Mouse (Mus musculus): ENCODE data around the gene Gm10197. TPM values are rescaled to one million over a fixed set of nuclear protein-coding genes. Genes with fewer than 3 reads are reported as not detected.

Gm10197 gene
- polyA plus RNA-seq, 1 experiment from 2014 or later: not detected

- no peaks in the 10 kb centered on the region for H3K4me1 ChIP-seq (ENCODE audit: control insufficient read depth, insufficient read depth, low read length)
- WGBS: 96% methylated on average over 9 of the region's 9 CpGs
- no peak for ATAC-seq (replicated peaks; ENCODE audit: insufficient number of reproducible peaks, low FRiP score, low TSS enrichment, low read depth)
- H3K36me3 ChIP-seq (replicated peaks; ENCODE audit: control insufficient read depth, insufficient read depth, low read depth, low read length): no peaks in the 10 kb centered on the region; the same call in none of the 2 replicates
- H3K9me3 ChIP-seq (replicated peaks; ENCODE audit: control insufficient read depth, low read length): no peaks in the 10 kb centered on the region
- H3K4me3 ChIP-seq (ENCODE audit: low read depth, low read length): no peak overlapping the region
- no peak overlapping the region for H3K4me2 ChIP-seq (ENCODE audit: low read depth, low read length)
- H3K27ac ChIP-seq (replicated peaks; ENCODE audit: low read depth, low read length): no peak overlapping the region
- H3K27me3 ChIP-seq (ENCODE audit: control insufficient read depth, insufficient read depth, low read length): no peaks in the 10 kb centered on the region
- no peak for DNase-seq (ENCODE audit: low spot score)
- H3K9ac ChIP-seq (replicated peaks; ENCODE audit: low read length): no peak overlapping the region
Measured at GRCm38 (mm10) chr19:53375816-53376215, 4.2 kb upstream of the Gm10197 start.

DNA sequence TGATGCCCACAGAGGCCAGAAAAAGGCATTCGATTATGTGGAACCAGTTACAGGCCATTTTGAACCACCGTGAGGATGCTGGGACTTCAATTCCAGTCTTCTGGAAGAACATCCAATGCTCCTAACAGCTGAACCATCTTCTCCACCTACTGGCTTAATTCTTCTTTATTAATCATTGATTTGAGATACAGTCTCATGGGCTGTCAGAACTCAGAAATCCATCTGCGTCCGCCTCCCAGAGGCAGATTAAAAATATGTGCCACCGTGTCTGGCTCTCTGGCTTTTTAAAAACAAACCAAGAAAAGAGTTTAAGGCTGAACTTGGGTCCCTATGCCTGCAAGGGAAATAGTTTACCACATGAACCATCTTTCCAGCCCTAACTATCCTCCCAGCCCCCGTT lies 3.7 kb upstream of the Gm10197 start:
- Histone ChIP-seq H3K4me2 (ENCODE audit: low read depth, low read length) (no peak overlapping the region), H3K27me3 (ENCODE audit: control insufficient read depth, insufficient read depth, low read length) (no peaks in the 10 kb centered on the region), H3K36me3 (replicated peaks; ENCODE audit: control insufficient read depth, insufficient read depth, low read depth, low read length) (no peaks in the 10 kb centered on the region; the same call in none of the 2 replicates), H3K4me1 (ENCODE audit: control insufficient read depth, insufficient read depth, low read length) (no peaks in the 10 kb centered on the region), H3K9ac (replicated peaks; ENCODE audit: low read length) (no peak overlapping the region), H3K9me3 (replicated peaks; ENCODE audit: control insufficient read depth, low read length) (no peaks in the 10 kb centered on the region), H3K4me3 (ENCODE audit: low read depth, low read length) (no peak overlapping the region), H3K27ac (replicated peaks; ENCODE audit: low read depth, low read length) (no peak overlapping the region)
- 93% methylated on average over 6 of the region's 6 CpGs for WGBS
- DNase-seq (ENCODE audit: low spot score) (no peak), ATAC-seq (replicated peaks; ENCODE audit: insufficient number of reproducible peaks, low FRiP score, low TSS enrichment, low read depth) (no peak)

- Histone ChIP-seq H3K9me3 (replicated peaks; ENCODE audit: control insufficient read depth, low read length) (no peaks in the 10 kb centered on the region), H3K27ac (replicated peaks; ENCODE audit: low read depth, low read length) (no peak overlapping the region), H3K4me1 (ENCODE audit: control insufficient read depth, insufficient read depth, low read length) (no peaks in the 10 kb centered on the region), H3K4me2 (ENCODE audit: low read depth, low read length) (no peak overlapping the region), H3K27me3 (ENCODE audit: control insufficient read depth, insufficient read depth, low read length) (no peaks in the 10 kb centered on the region), H3K9ac (replicated peaks; ENCODE audit: low read length) (no peak overlapping the region), H3K36me3 (replicated peaks; ENCODE audit: control insufficient read depth, insufficient read depth, low read depth, low read length) (no peaks in the 10 kb centered on the region; the same call in 1 of the 2 replicates), H3K4me3 (ENCODE audit: low read depth, low read length) (no peak overlapping the region)
- no peak for DNase-seq (ENCODE audit: low spot score)
- no peak for ATAC-seq (replicated peaks; ENCODE audit: insufficient number of reproducible peaks, low FRiP score, low TSS enrichment, low read depth)
- 81% methylated on average over 2 of the region's 2 CpGs for WGBS
Measured at GRCm38 (mm10) chr19:53373570-53373969, 2.0 kb upstream of the Gm10197 start.

- 73% methylated on average over 15 of the region's 15 CpGs for WGBS
- ATAC-seq (replicated peaks; ENCODE audit: insufficient number of reproducible peaks, low FRiP score, low TSS enrichment, low read depth) (no peak), DNase-seq (ENCODE audit: low spot score) (no peak)
- H3K4me3 ChIP-seq (ENCODE audit: low read depth, low read length): no peak overlapping the region
- H3K27ac ChIP-seq (replicated peaks; ENCODE audit: low read depth, low read length): no peak overlapping the region
- H3K9me3 ChIP-seq (replicated peaks; ENCODE audit: control insufficient read depth, low read length): no peaks in the 10 kb centered on the region
- no peaks in the 10 kb centered on the region for H3K27me3 ChIP-seq (ENCODE audit: control insufficient read depth, insufficient read depth, low read length)
- H3K4me1 ChIP-seq (ENCODE audit: control insufficient read depth, insufficient read depth, low read length): no peaks in the 10 kb centered on the region
- H3K4me2 ChIP-seq (ENCODE audit: low read depth, low read length): no peak overlapping the region
- no peak overlapping the region for H3K9ac ChIP-seq (replicated peaks; ENCODE audit: low read length)
- H3K36me3 ChIP-seq (replicated peaks; ENCODE audit: control insufficient read depth, insufficient read depth, low read depth, low read length): no peaks in the 10 kb centered on the region
Measured at GRCm38 (mm10) chr19:53370233-53370632, 1.3 kb downstream of the Gm10197 start.

GRCm38 (mm10) chr19:53369469-53370043 lies 2.0 kb downstream of the Gm10197 start:
- H3K36me3 ChIP-seq (replicated peaks; ENCODE audit: control insufficient read depth, insufficient read depth, low read depth, low read length): no peaks in the 10 kb centered on the region

GRCm38 (mm10) chr19:53366881-53367280 lies 4.7 kb downstream of the Gm10197 start:
- Histone ChIP-seq H3K4me1 (ENCODE audit: control insufficient read depth, insufficient read depth, low read length) (no peaks in the 10 kb centered on the region), H3K27ac (replicated peaks; ENCODE audit: low read depth, low read length) (no peak overlapping the region), H3K9me3 (replicated peaks; ENCODE audit: control insufficient read depth, low read length) (no peaks in the 10 kb centered on the region), H3K4me2 (ENCODE audit: low read depth, low read length) (no peak overlapping the region), H3K27me3 (ENCODE audit: control insufficient read depth, insufficient read depth, low read length) (no peaks in the 10 kb centered on the region), H3K9ac (replicated peaks; ENCODE audit: low read length) (no peak overlapping the region), H3K4me3 (ENCODE audit: low read depth, low read length) (no peak overlapping the region), H3K36me3 (replicated peaks; ENCODE audit: control insufficient read depth, insufficient read depth, low read depth, low read length) (no peaks in the 10 kb centered on the region)
- ATAC-seq (replicated peaks; ENCODE audit: insufficient number of reproducible peaks, low FRiP score, low TSS enrichment, low read depth) (no peak), DNase-seq (ENCODE audit: low spot score) (no peak)
- WGBS: 90% methylated on average over 7 of the region's 7 CpGs

More at GRCm38 (mm10) chr19:53369469-53370043, 2.0 kb downstream of the Gm10197 start:
- no peaks in the 10 kb centered on the region for H3K4me1 ChIP-seq (ENCODE audit: control insufficient read depth, insufficient read depth, low read length)
- DNase-seq (ENCODE audit: low spot score) (peak; percentile 92), ATAC-seq (replicated peaks; ENCODE audit: insufficient number of reproducible peaks, low FRiP score, low TSS enrichment, low read depth) (no peak)
- no peak overlapping the region for H3K27ac ChIP-seq (replicated peaks; ENCODE audit: low read depth, low read length)
- H3K9ac ChIP-seq (replicated peaks; ENCODE audit: low read length): no peak overlapping the region
- H3K9me3 ChIP-seq (replicated peaks; ENCODE audit: control insufficient read depth, low read length): no peaks in the 10 kb centered on the region
- H3K27me3 ChIP-seq (ENCODE audit: control insufficient read depth, insufficient read depth, low read length): no peaks in the 10 kb centered on the region
- 39% methylated on average over 14 of the region's 14 CpGs for WGBS
- H3K4me2 ChIP-seq (ENCODE audit: low read depth, low read length): no peak overlapping the region
- no peak overlapping the region for H3K4me3 ChIP-seq (ENCODE audit: low read depth, low read length)

DNA sequence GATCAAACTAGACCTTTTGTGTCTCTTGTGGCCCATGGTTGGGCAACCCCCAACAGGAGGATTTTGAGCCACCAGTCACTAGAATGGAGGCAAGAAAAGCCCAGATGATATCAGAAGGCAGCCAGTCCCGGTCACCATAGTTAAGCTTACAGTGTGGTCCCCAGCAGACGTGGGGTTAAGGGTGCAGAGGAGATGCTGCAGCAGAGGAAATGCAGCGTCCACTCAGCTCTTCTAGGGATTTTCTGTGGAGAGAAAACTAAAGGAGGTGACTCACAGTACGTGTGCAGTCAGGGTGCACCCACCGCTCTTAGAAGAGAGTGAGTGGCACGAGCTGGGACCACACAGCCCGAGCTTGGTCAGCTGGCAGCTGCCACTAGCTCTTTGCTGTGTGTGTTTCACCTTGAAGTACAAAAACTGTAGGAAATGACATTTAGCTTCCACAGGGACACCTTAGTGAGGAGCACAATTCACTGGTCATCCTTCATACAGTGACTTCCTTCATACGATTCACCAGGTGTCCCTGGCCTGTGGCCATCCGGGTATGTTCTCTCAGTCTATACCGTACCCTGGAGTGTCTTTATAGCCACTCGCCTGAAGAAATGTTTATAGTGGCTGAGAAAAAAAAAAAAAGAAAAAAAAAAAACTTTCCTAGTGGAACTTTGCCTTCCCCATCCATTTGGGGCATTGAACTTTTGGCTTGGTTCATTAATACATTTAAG lies 5.3 kb downstream of the Gm10197 start:
- Histone ChIP-seq H3K4me3 (ENCODE audit: low read depth, low read length) (no peak overlapping the region), H3K4me2 (ENCODE audit: low read depth, low read length) (no peak overlapping the region), H3K27me3 (ENCODE audit: control insufficient read depth, insufficient read depth, low read length) (no peaks in the 10 kb centered on the region), H3K9me3 (replicated peaks; ENCODE audit: control insufficient read depth, low read length) (no peaks in the 10 kb centered on the region), H3K4me1 (ENCODE audit: control insufficient read depth, insufficient read depth, low read length) (no peaks in the 10 kb centered on the region), H3K36me3 (replicated peaks; ENCODE audit: control insufficient read depth, insufficient read depth, low read depth, low read length) (no peaks in the 10 kb centered on the region), H3K9ac (replicated peaks; ENCODE audit: low read length) (no peak overlapping the region), H3K27ac (replicated peaks; ENCODE audit: low read depth, low read length) (no peak overlapping the region)
- 0 out of 2 replicates have a peak, but pooled peaks have one; percentile 42 for ATAC-seq (replicated peaks; ENCODE audit: insufficient number of reproducible peaks, low FRiP score, low TSS enrichment, low read depth)
- DNase-seq (ENCODE audit: low spot score): no peak
- 84% methylated on average over 11 of the region's 11 CpGs for WGBS

DNA sequence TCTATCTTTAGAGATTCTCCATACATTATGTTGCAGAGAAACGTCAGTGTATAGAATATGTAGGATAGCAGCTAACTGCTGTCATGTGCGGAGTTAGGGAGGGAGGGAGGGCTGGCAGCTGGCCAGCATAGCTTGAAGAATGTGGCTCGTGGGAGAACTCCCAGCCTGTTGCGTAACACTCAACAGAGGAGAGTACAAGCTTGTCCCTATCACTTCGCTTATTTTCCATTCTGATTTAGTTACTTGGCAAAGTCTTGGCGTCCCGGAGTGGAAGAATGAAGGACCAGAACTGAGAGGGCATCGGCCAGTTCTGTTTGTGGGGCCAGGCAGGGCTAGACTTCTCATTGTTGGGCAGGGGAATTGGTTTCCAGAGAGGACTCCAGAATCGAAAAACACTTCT lies 6.6 kb downstream of the Gm10197 start:
- 56% methylated on average over 9 of the region's 9 CpGs for WGBS
- Histone ChIP-seq H3K4me3 (ENCODE audit: low read depth, low read length) (no peak overlapping the region), H3K36me3 (replicated peaks; ENCODE audit: control insufficient read depth, insufficient read depth, low read depth, low read length) (no peaks in the 10 kb centered on the region), H3K27me3 (ENCODE audit: control insufficient read depth, insufficient read depth, low read length) (no peaks in the 10 kb centered on the region), H3K9ac (replicated peaks; ENCODE audit: low read length) (no peak overlapping the region), H3K4me1 (ENCODE audit: control insufficient read depth, insufficient read depth, low read length) (no peaks in the 10 kb centered on the region), H3K4me2 (ENCODE audit: low read depth, low read length) (no peak overlapping the region), H3K9me3 (replicated peaks; ENCODE audit: control insufficient read depth, low read length) (no peaks in the 10 kb centered on the region), H3K27ac (replicated peaks; ENCODE audit: low read depth, low read length) (no peak overlapping the region)
- ATAC-seq (replicated peaks; ENCODE audit: insufficient number of reproducible peaks, low FRiP score, low TSS enrichment, low read depth): no peak
- DNase-seq (ENCODE audit: low spot score): peak; percentile 58
